Mouse (Mus musculus): ENCODE results near the gene Tpte. TPM values are rescaled to one million over a fixed set of nuclear protein-coding genes. Genes with fewer than 3 reads are reported as not detected.

The Tpte gene
- total RNA-seq, 1 experiment from 2014 or later: not detected

- no peak for ATAC-seq (replicated peaks; ENCODE audit: low read depth, poor library complexity, severe bottlenecking)
These were observed 76.6 kb downstream of the Tpte start for GRCm38 (mm10) chr8:22359882-22360281.

- ATAC-seq (replicated peaks; ENCODE audit: low read depth, poor library complexity, severe bottlenecking): no peak
These were observed 93.1 kb downstream of the Tpte start for GRCm38 (mm10) chr8:22376311-22376710.

GRCm38 (mm10) chr8:22376903-22377302 is 93.7 kb downstream of the Tpte start:
- ATAC-seq (replicated peaks; ENCODE audit: low read depth, poor library complexity, severe bottlenecking): peak; percentile 100

GRCm38 (mm10) chr8:22380934-22381333 is 97.7 kb downstream of the Tpte start:
- ATAC-seq (replicated peaks; ENCODE audit: low read depth, poor library complexity, severe bottlenecking): no peak

- ATAC-seq (replicated peaks; ENCODE audit: low read depth, poor library complexity, severe bottlenecking): 0 out of 2 replicates have a peak, but pooled peaks have one; percentile 36
These were observed 99.8 kb downstream of the Tpte start for GRCm38 (mm10) chr8:22382824-22383595.

GRCm38 (mm10) chr8:22385158-22385557 is 101.9 kb downstream of the Tpte start:
- ATAC-seq (replicated peaks; ENCODE audit: low read depth, poor library complexity, severe bottlenecking): no peak

GRCm38 (mm10) chr8:22389874-22390273 is 106.6 kb downstream of the Tpte start:
- ATAC-seq (replicated peaks; ENCODE audit: low read depth, poor library complexity, severe bottlenecking): no peak

- ATAC-seq (replicated peaks; ENCODE audit: low read depth, poor library complexity, severe bottlenecking): 0 out of 2 replicates have a peak, but pooled peaks have one; percentile 22
These were observed 107.7 kb downstream of the Tpte start for GRCm38 (mm10) chr8:22390766-22391463.

GRCm38 (mm10) chr8:22394471-22394870 is 111.2 kb downstream of the Tpte start:
- no peak for ATAC-seq (replicated peaks; ENCODE audit: low read depth, poor library complexity, severe bottlenecking)

- no peak for ATAC-seq (replicated peaks; ENCODE audit: low read depth, poor library complexity, severe bottlenecking)
These were observed 112.0 kb downstream of the Tpte start for GRCm38 (mm10) chr8:22395256-22395655.

- no peak; the same call in none of the 2 replicates for ATAC-seq (replicated peaks; ENCODE audit: low read depth, poor library complexity, severe bottlenecking)
These were observed 114.5 kb downstream of the Tpte start for GRCm38 (mm10) chr8:22397811-22398141.

GRCm38 (mm10) chr8:22398142-22398951 is 115.1 kb downstream of the Tpte start, which contains the start of gene Slc25a15:
Slc25a15 (minus strand) TSS chr8:22398597.
- ATAC-seq (replicated peaks; ENCODE audit: low read depth, poor library complexity, severe bottlenecking): peak; percentile 92

- no peak for ATAC-seq (replicated peaks; ENCODE audit: low read depth, poor library complexity, severe bottlenecking)
These were observed 116.1 kb downstream of the Tpte start for GRCm38 (mm10) chr8:22399285-22399880.

GRCm38 (mm10) chr8:22400593-22400992 is 117.4 kb downstream of the Tpte start:
- ATAC-seq (replicated peaks; ENCODE audit: low read depth, poor library complexity, severe bottlenecking): no peak

GRCm38 (mm10) chr8:22403235-22403634 is 120.0 kb downstream of the Tpte start:
- ATAC-seq (replicated peaks; ENCODE audit: low read depth, poor library complexity, severe bottlenecking): no peak

- peak; percentile 95 for ATAC-seq (replicated peaks; ENCODE audit: low read depth, poor library complexity, severe bottlenecking)
These were observed 122.5 kb downstream of the Tpte start for GRCm38 (mm10) chr8:22405733-22406132.

- peak; percentile 43 for ATAC-seq (replicated peaks; ENCODE audit: low read depth, poor library complexity, severe bottlenecking)
These were observed 127.5 kb downstream of the Tpte start for GRCm38 (mm10) chr8:22410688-22411281.

GRCm38 (mm10) chr8:22411282-22411702 is 128.1 kb downstream of the Tpte start, which contains the start of gene Mrps31:
Mrps31 (plus strand) TSS chr8:22411361.
- ATAC-seq (replicated peaks; ENCODE audit: low read depth, poor library complexity, severe bottlenecking): peak; percentile 89

- ATAC-seq (replicated peaks; ENCODE audit: low read depth, poor library complexity, severe bottlenecking): no peak
These were observed 128.7 kb downstream of the Tpte start for GRCm38 (mm10) chr8:22411971-22412370.

Data from common myeloid progenitor, adult 5-6 weeks (primary cell).